18 mouse cellular contexts compared by ENCODE assay signal in genomic region chr17:12216224-12216623, GRCm38 (mm10).
DNase-seq lines count a peak whose midpoint lies in the region; ATAC-seq and TF ChIP-seq lines count a peak whose summit lies in the region.
"Had no signal": no experiment of that assay in that cellular context is flagged by ENCODE, and none has a peak within 500 bp of the region (broad histone marks: within the 10 kb centered on the region; RNA-seq: fewer than 3 reads in every experiment).

No protein-coding gene starts in this region.

- WGBS in heart, embryonic 11.5 days (ENCODE audit: insufficient replicate concordance), result 40% methylated on average over 6 of the region's 6 CpGs
- 61% methylated on average over 6 of the region's 6 CpGs for WGBS in liver, postnatal 0 days (ENCODE audit: insufficient replicate concordance)

- no peak overlapping the region for H3K27ac ChIP-seq in heart, embryonic 11.5 days (ENCODE audit: low read depth, low read length)
- no peak overlapping the region for H3K27ac ChIP-seq in liver, postnatal 0 days (ENCODE audit: low read depth)
- H3K27ac ChIP-seq: forebrain, embryonic 13.5 days; heart, embryonic 13.5 days; hindbrain, embryonic 10.5 days; midbrain, embryonic 13.5 days; neural tube, embryonic 15.5 days had no signal

- peaks cover 8% of the 10 kb centered on the region; the same call in 1 of the 2 replicates for H3K4me1 ChIP-seq in heart, embryonic 11.5 days (ENCODE audit: control insufficient read depth, insufficient read depth, low read length)
- no peaks in the 10 kb centered on the region for H3K4me1 ChIP-seq in liver, postnatal 0 days (ENCODE audit: insufficient read depth)
- H3K4me1 ChIP-seq: midbrain, embryonic 13.5 days; neural tube, embryonic 15.5 days had no signal

- H3K4me3 ChIP-seq in heart, embryonic 11.5 days (ENCODE audit: low read depth, low read length), result no peak overlapping the region
- H3K4me3 ChIP-seq in liver, postnatal 0 days (ENCODE audit: low read depth, low read length), result no peak overlapping the region
- H3K4me3 ChIP-seq: forebrain, embryonic 13.5 days; heart, embryonic 13.5 days; hindbrain, embryonic 10.5 days; midbrain, embryonic 13.5 days; neural tube, embryonic 15.5 days had no signal

- DNase-seq in heart, postnatal 36 days, result no peak
- peak; percentile 63 for DNase-seq in c-Kit-negative CD71-positive TER-119-positive erythroid progenitor cells, embryonic 14.5 days (ENCODE audit: low read depth, low spot score)
- DNase-seq in liver, postnatal 0 days, result peak; percentile 43
- no peak for DNase-seq in gastrocnemius, adult 18-20 months (ENCODE audit: low spot score)
- no peak for DNase-seq in left cerebral cortex, adult 9 months (ENCODE audit: low spot score in 2 of 2)
- DNase-seq: cerebellum, adult 8-10 months; kidney, adult 9 months; left cerebral cortex, postnatal 4 days; lung, adult 18-20 months; lung, postnatal 36 days; right cerebral cortex, postnatal 4 days had no signal

- H3K36me3 ChIP-seq in heart, embryonic 11.5 days (ENCODE audit: control insufficient read depth, insufficient read depth, low read length), result peaks cover 14% of the 10 kb centered on the region
- H3K36me3 ChIP-seq in liver, postnatal 0 days (replicated peaks; ENCODE audit: insufficient read depth, low read length), result peaks cover 39% of the 10 kb centered on the region

- no peak for TF ChIP-seq EP300 in liver, postnatal 0 days (IDR thresholded peaks at IDR 0.05; ENCODE audit: low read depth)

- peak; percentile 49 for ATAC-seq in heart, embryonic 11.5 days (replicated peaks; ENCODE audit: insufficient number of reproducible peaks, low FRiP score, low TSS enrichment)
- ATAC-seq in erythroid progenitor cell, adult 5-6 weeks (replicated peaks; ENCODE audit: low FRiP score, poor library complexity, severe bottlenecking), result peak; percentile 90
- ATAC-seq in liver, postnatal 0 days, result peak; percentile 73
- ATAC-seq: forebrain, embryonic 13.5 days; midbrain, embryonic 13.5 days had no signal

- intact Hi-C loops in heart, postnatal 36 days (cut with DNase I), result no loop called here

- no peak overlapping the region for H3K9ac ChIP-seq in heart, embryonic 11.5 days (ENCODE audit: low read depth, low read length)
- H3K9ac ChIP-seq in liver, postnatal 0 days (replicated peaks), result no peak overlapping the region
- H3K9ac ChIP-seq: forebrain, embryonic 13.5 days; heart, embryonic 13.5 days; midbrain, embryonic 13.5 days; neural tube, embryonic 15.5 days had no signal

- H3K27me3 ChIP-seq in heart, embryonic 11.5 days (ENCODE audit: control insufficient read depth, insufficient read depth, low read length), result no peaks in the 10 kb centered on the region
- H3K27me3 ChIP-seq in liver, postnatal 0 days (ENCODE audit: insufficient read depth, low read length), result no peaks in the 10 kb centered on the region
- H3K27me3 ChIP-seq: forebrain, embryonic 13.5 days; heart, embryonic 13.5 days; midbrain, embryonic 13.5 days; neural tube, embryonic 15.5 days had no signal

- no peaks in the 10 kb centered on the region for H3K9me3 ChIP-seq in heart, embryonic 11.5 days (replicated peaks; ENCODE audit: control insufficient read depth, low read length)
- H3K9me3 ChIP-seq in liver, postnatal 0 days (ENCODE audit: low read length), result no peaks in the 10 kb centered on the region
- H3K9me3 ChIP-seq: forebrain, embryonic 13.5 days; heart, embryonic 13.5 days; hindbrain, embryonic 10.5 days; midbrain, embryonic 13.5 days; neural tube, embryonic 15.5 days had no signal

- TF ChIP-seq CTCF in liver, postnatal 0 days (IDR thresholded peaks at IDR 0.05; ENCODE audit: low read depth), result no peak

- H3K4me2 ChIP-seq in heart, embryonic 11.5 days, result no peak overlapping the region
- no peak overlapping the region for H3K4me2 ChIP-seq in liver, postnatal 0 days (ENCODE audit: low read depth, low read length)
- H3K4me2 ChIP-seq: forebrain, embryonic 13.5 days; heart, embryonic 13.5 days; midbrain, embryonic 13.5 days; neural tube, embryonic 15.5 days had no signal

Comparison
In these comparisons a context has a peak if more than half of its experiments do, and no peak if none do; other contexts are left out.
1. DNase-seq: peak in c-Kit-negative CD71-positive TER-119-positive erythroid progenitor cells, embryonic 14.5 days (single experiment) and liver, postnatal 0 days (single experiment); none in heart, postnatal 36 days (0 of 2), gastrocnemius, adult 18-20 months (single experiment) and left cerebral cortex, adult 9 months (0 of 2).
2. Peak in every context shown above with its lines, with median percentiles within 50 percentile points of each other: ATAC-seq.